Mouse (Mus musculus): ENCODE data around the gene Lix1l.
"Not testable (repeated sequence)": the region's sequence is repeated elsewhere in the genome, so short reads cannot be mapped to it uniquely, and the experiment has no call there.

The Lix1l gene

GRCm38 (mm10) chr3:96583386-96583785 is 17.6 kb upstream of the Lix1l start:
- no peak for DNase-seq (ENCODE audit: low spot score)

GRCm38 (mm10) chr3:96590657-96591056 is 10.3 kb upstream of the Lix1l start:
- no peak for DNase-seq (ENCODE audit: low spot score)

GRCm38 (mm10) chr3:96593374-96593773 is 7.6 kb upstream of the Lix1l start:
- DNase-seq (ENCODE audit: low spot score) = no peak

GRCm38 (mm10) chr3:96593790-96594560 is 7.0 kb upstream of the Lix1l start, which contains the start of gene Polr3gl:
Gene Polr3gl (minus strand): TSS chr3:96594181.
- peak; percentile 88 for DNase-seq (ENCODE audit: low spot score)

- no peak for DNase-seq (ENCODE audit: low spot score)
Measured at GRCm38 (mm10) chr3:96594851-96595250, 6.1 kb upstream of the Lix1l start.

GRCm38 (mm10) chr3:96595661-96596060 is 5.3 kb upstream of the Lix1l start:
- DNase-seq (ENCODE audit: low spot score) = no peak

GRCm38 (mm10) chr3:96596228-96596707 is 4.7 kb upstream of the Lix1l start, which contains the start of gene Ankrd34a:
Gene Ankrd34a (plus strand): TSS chr3:96596636.
- DNase-seq (ENCODE audit: low spot score) = no peak

GRCm38 (mm10) chr3:96596855-96597254 is 4.1 kb upstream of the Lix1l start:
- no peak for DNase-seq (ENCODE audit: low spot score)

- no peak for DNase-seq (ENCODE audit: low spot score)
Measured at GRCm38 (mm10) chr3:96597435-96597891, 3.5 kb upstream of the Lix1l start.

GRCm38 (mm10) chr3:96598156-96599068 is 2.5 kb upstream of the Lix1l start:
- peak; percentile 62 for DNase-seq (ENCODE audit: low spot score)

- DNase-seq (ENCODE audit: low spot score) = no peak
Measured at GRCm38 (mm10) chr3:96599069-96599393, 1.9 kb upstream of the Lix1l start.

GRCm38 (mm10) chr3:96599411-96599810 is 1.5 kb upstream of the Lix1l start:
- DNase-seq (ENCODE audit: low spot score) = no peak

- peak; percentile 78 for DNase-seq (ENCODE audit: low spot score)
Measured at GRCm38 (mm10) chr3:96601251-96601787, 370 bp downstream of the Lix1l start.

- peak; percentile 38 for DNase-seq (ENCODE audit: low spot score)
Measured at GRCm38 (mm10) chr3:96601941-96602703, 1.2 kb downstream of the Lix1l start.

GRCm38 (mm10) chr3:96602704-96603084 is 1.7 kb downstream of the Lix1l start:
- DNase-seq (ENCODE audit: low spot score) = no peak

- peak; percentile 36 for DNase-seq (ENCODE audit: low spot score)
Measured at GRCm38 (mm10) chr3:96603311-96603710, 2.4 kb downstream of the Lix1l start.

- DNase-seq (ENCODE audit: low spot score) = not testable (repeated sequence)
Measured at GRCm38 (mm10) chr3:96606007-96606406, 5.1 kb downstream of the Lix1l start.

- DNase-seq (ENCODE audit: low spot score) = no peak
Measured at GRCm38 (mm10) chr3:96606618-96607017, 5.7 kb downstream of the Lix1l start.

GRCm38 (mm10) chr3:96617941-96618340 is 17.0 kb downstream of the Lix1l start:
- DNase-seq (ENCODE audit: low spot score) = no peak

GRCm38 (mm10) chr3:96623201-96623600 is 22.3 kb downstream of the Lix1l start:
- no peak for DNase-seq (ENCODE audit: low spot score)

- DNase-seq (ENCODE audit: low spot score) = peak; percentile 91
Measured at GRCm38 (mm10) chr3:96629729-96630600, 29.0 kb downstream of the Lix1l start, which contains the start of gene Rbm8a. Gene Rbm8a (plus strand): TSS chr3:96629933.
